Mouse (Mus musculus): Measurements from ENCODE around the gene Eif2ak2. TPM values are rescaled to one million over a fixed set of nuclear protein-coding genes. Genes with fewer than 3 reads are reported as not detected.

Eif2ak2 gene
- polyA plus RNA-seq, 1 experiment = 21.0 TPM

DNA sequence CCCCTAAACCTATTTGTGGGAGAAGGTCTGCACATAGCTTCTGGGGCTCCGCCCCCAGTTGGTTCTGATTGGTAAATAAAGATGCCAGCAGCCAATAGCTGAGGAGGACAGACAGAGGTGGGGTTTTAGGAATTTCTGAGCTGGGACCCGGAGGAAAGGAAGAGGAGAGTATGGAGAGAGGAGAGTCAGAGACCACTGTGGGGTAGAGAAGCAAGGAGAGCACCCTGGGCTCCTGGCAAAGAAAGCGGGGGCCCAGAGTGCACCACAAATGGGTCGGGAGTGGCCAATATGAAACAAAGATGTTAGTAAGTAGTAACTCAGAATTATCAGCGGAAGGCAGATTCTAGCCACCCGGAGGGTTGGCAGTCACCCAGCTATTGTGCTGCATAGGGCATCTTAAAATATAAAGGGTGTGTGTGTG is 30.5 kb upstream of the Eif2ak2 start:
- Histone ChIP-seq H3K9me3 (replicated peaks; ENCODE audit: control insufficient read depth, insufficient read depth, low read length, poor library complexity, severe bottlenecking) (no peaks in the 10 kb centered on the region), H3K4me3 (ENCODE audit: low read depth, low read length) (peak overlapping the region; percentile 100), H3K4me1 (ENCODE audit: control insufficient read depth, insufficient read depth, low read length) (no peaks in the 10 kb centered on the region), H3K27ac (ENCODE audit: insufficient read depth, low read length) (peak overlapping the region; percentile 98), H3K27me3 (ENCODE audit: control insufficient read depth, insufficient read depth, low read length, poor library complexity, severe bottlenecking) (no peaks in the 10 kb centered on the region), H3K9ac (ENCODE audit: low read depth, poor library complexity, severe bottlenecking) (peak overlapping the region; percentile 93), H3K36me3 (ENCODE audit: control insufficient read depth, insufficient read depth, low read length, poor library complexity, severe bottlenecking) (no peaks in the 10 kb centered on the region)
- TF ChIP-seq EP300 (IDR thresholded peaks at IDR 0.05; ENCODE audit: insufficient read depth, low read depth, low read length) = no peak
- peak; percentile 78 for TF ChIP-seq POLR2A (IDR thresholded peaks at IDR 0.05; ENCODE audit: insufficient read depth, low read length)

DNA sequence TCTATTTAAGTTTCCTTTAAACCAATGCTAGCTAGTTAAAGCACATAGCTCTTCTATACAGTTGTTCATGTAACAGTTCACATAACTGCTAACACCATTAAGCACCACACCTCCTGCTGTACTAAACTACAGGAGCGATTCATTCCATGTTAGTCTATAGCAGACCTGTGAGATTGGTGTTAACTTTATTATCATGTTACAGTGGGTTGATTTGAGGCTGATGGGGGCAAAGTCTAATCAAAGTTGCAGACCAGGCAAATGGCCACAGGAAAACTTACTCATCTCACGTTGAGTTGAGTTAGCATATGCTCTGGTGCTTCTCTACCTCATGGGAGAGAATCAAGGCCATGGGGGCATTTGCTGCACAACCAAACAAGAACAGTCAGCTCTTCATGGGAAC is 27.0 kb upstream of the Eif2ak2 start:
- no peak overlapping the region for H3K27ac ChIP-seq (ENCODE audit: insufficient read depth, low read length)
- no peak overlapping the region for H3K4me3 ChIP-seq (ENCODE audit: low read depth, low read length)
- H3K27me3 ChIP-seq (ENCODE audit: control insufficient read depth, insufficient read depth, low read length, poor library complexity, severe bottlenecking) = no peaks in the 10 kb centered on the region
- H3K9me3 ChIP-seq (replicated peaks; ENCODE audit: control insufficient read depth, insufficient read depth, low read length, poor library complexity, severe bottlenecking) = no peaks in the 10 kb centered on the region
- TF ChIP-seq EP300 (IDR thresholded peaks at IDR 0.05; ENCODE audit: insufficient read depth, low read depth, low read length) (no peak), CTCF (IDR thresholded peaks at IDR 0.05; ENCODE audit: low read depth, low read length) (no peak), POLR2A (IDR thresholded peaks at IDR 0.05; ENCODE audit: insufficient read depth, low read length) (no peak)
- no peak overlapping the region for H3K9ac ChIP-seq (ENCODE audit: low read depth, poor library complexity, severe bottlenecking)
- no peaks in the 10 kb centered on the region for H3K4me1 ChIP-seq (ENCODE audit: control insufficient read depth, insufficient read depth, low read length)
- H3K36me3 ChIP-seq (ENCODE audit: control insufficient read depth, insufficient read depth, low read length, poor library complexity, severe bottlenecking) = no peaks in the 10 kb centered on the region

DNA sequence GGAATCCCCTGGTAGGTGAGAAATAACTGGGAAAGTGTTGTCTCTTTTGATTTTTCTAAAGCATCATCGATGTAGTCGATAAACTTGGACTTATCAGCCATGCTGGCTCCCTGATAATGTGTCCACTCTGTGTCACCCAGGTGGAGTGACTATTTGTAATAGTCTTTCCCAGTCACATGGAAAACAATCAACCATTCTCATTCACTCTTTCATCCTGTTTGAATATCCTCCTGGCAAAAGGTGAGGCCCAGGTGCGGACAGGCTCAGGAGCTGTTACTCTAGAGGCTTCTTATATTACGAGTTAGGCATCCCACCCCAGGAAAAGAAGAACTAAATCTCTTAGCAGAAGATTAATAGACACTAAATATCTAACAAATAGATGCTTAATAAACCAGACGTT is 24.5 kb upstream of the Eif2ak2 start, which contains the start of gene Sult6b1:
Gene Sult6b1 (minus strand): TSS at position 101 of the 400 bp plus-strand sequence.
- Histone ChIP-seq H3K36me3 (ENCODE audit: control insufficient read depth, insufficient read depth, low read length, poor library complexity, severe bottlenecking) (no peaks in the 10 kb centered on the region), H3K4me3 (ENCODE audit: low read depth, low read length) (no peak within 1 kb of the TSS)
- TF ChIP-seq POLR2A (IDR thresholded peaks at IDR 0.05; ENCODE audit: insufficient read depth, low read length) (no peak), EP300 (IDR thresholded peaks at IDR 0.05; ENCODE audit: insufficient read depth, low read depth, low read length) (no peak), CTCF (IDR thresholded peaks at IDR 0.05; ENCODE audit: low read depth, low read length) (no peak)

DNA sequence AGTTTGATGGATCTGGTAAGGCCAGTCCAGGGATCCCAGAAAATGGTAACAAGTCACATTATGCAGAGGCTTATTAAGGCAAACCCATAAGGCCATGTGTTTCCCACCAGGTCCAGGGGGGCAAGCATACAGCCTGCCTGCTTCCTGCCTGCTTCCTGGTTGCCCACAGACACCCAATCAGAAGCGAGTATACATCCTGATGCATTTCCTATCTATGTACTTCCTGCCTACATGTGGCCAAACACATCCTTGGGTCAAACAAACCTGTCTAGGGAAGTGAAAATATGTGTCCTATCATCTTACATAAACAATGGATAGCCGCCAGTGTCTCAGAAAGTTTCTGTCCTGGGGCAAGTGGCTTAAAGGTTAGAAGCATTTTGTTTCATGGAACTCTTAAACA is 20.8 kb upstream of the Eif2ak2 start:
- Histone ChIP-seq H3K4me3 (ENCODE audit: low read depth, low read length) (no peak overlapping the region), H3K4me1 (ENCODE audit: control insufficient read depth, insufficient read depth, low read length) (peaks cover 1% of the 10 kb centered on the region), H3K27ac (ENCODE audit: insufficient read depth, low read length) (no peak overlapping the region), H3K9me3 (replicated peaks; ENCODE audit: control insufficient read depth, insufficient read depth, low read length, poor library complexity, severe bottlenecking) (no peaks in the 10 kb centered on the region), H3K27me3 (ENCODE audit: control insufficient read depth, insufficient read depth, low read length, poor library complexity, severe bottlenecking) (no peaks in the 10 kb centered on the region), H3K9ac (ENCODE audit: low read depth, poor library complexity, severe bottlenecking) (no peak overlapping the region), H3K36me3 (ENCODE audit: control insufficient read depth, insufficient read depth, low read length, poor library complexity, severe bottlenecking) (no peaks in the 10 kb centered on the region)
- TF ChIP-seq EP300 (IDR thresholded peaks at IDR 0.05; ENCODE audit: insufficient read depth, low read depth, low read length) (no peak), CTCF (IDR thresholded peaks at IDR 0.05; ENCODE audit: low read depth, low read length) (no peak), POLR2A (IDR thresholded peaks at IDR 0.05; ENCODE audit: insufficient read depth, low read length) (no peak)

More for the DNA sequence above, 24.5 kb upstream of the Eif2ak2 start, which contains the start of gene Sult6b1:
- Histone ChIP-seq H3K9ac (ENCODE audit: low read depth, poor library complexity, severe bottlenecking) (no peak within 1 kb of the TSS), H3K27me3 (ENCODE audit: control insufficient read depth, insufficient read depth, low read length, poor library complexity, severe bottlenecking) (no peaks in the 10 kb centered on the region), H3K27ac (ENCODE audit: insufficient read depth, low read length) (no peak within 1 kb of the TSS), H3K4me1 (ENCODE audit: control insufficient read depth, insufficient read depth, low read length) (peaks cover 1% of the 10 kb centered on the region), H3K9me3 (replicated peaks; ENCODE audit: control insufficient read depth, insufficient read depth, low read length, poor library complexity, severe bottlenecking) (no peaks in the 10 kb centered on the region)

DNA sequence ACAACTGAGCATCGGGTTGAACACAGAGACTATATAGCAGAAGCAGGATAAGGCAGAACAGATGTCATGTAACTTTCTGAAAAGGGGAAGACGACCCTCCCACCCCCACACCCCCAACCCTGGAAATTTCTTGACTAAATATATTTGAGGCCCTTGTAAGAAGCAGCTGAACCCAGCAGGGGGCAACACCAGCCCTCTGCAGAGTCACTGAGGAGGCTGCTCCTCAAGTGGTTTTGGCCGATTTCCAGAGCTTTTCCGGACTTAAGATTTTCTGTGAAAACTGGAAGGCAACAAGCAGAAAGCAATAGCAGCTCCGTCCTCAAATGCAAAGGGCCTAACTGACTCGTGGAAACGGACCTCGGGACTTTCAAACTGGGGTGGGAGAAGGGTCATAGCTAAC is 13.0 kb upstream of the Eif2ak2 start:
- no peak overlapping the region for H3K27ac ChIP-seq (ENCODE audit: insufficient read depth, low read length)
- peak overlapping the region; percentile 93 for H3K4me3 ChIP-seq (ENCODE audit: low read depth, low read length)
- no peak for TF ChIP-seq EP300 (IDR thresholded peaks at IDR 0.05; ENCODE audit: insufficient read depth, low read depth, low read length)
- TF ChIP-seq CTCF (IDR thresholded peaks at IDR 0.05; ENCODE audit: low read depth, low read length) = peak; percentile 42
- H3K36me3 ChIP-seq (ENCODE audit: control insufficient read depth, insufficient read depth, low read length, poor library complexity, severe bottlenecking) = no peaks in the 10 kb centered on the region
- H3K9ac ChIP-seq (ENCODE audit: low read depth, poor library complexity, severe bottlenecking) = peak overlapping the region; percentile 73
- H3K9me3 ChIP-seq (replicated peaks; ENCODE audit: control insufficient read depth, insufficient read depth, low read length, poor library complexity, severe bottlenecking) = no peaks in the 10 kb centered on the region
- H3K27me3 ChIP-seq (ENCODE audit: control insufficient read depth, insufficient read depth, low read length, poor library complexity, severe bottlenecking) = no peaks in the 10 kb centered on the region
- H3K4me1 ChIP-seq (ENCODE audit: control insufficient read depth, insufficient read depth, low read length) = no peaks in the 10 kb centered on the region

DNA sequence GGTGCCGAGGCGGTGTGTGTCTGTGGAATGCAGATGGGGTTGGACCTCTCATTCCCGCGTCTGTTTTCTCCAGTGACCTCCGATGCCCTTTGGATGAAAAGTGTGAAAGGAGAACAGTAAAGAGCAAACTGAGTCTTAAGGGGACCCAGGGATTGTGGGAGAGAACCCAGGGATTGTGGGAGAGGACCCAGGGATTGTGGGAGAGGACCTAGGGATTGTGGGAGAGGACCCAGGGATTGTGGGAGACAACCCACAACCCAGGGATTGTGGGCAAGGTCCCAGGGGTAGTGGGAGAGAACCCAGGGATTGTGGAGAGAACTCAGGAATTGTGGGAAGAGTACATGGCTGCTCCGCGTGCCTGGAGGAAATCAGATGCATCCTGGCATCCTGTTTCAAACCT is 12.6 kb upstream of the Eif2ak2 start:
- Histone ChIP-seq H3K27ac (ENCODE audit: insufficient read depth, low read length) (no peak overlapping the region), H3K9ac (ENCODE audit: low read depth, poor library complexity, severe bottlenecking) (peak overlapping the region; percentile 73), H3K4me1 (ENCODE audit: control insufficient read depth, insufficient read depth, low read length) (no peaks in the 10 kb centered on the region), H3K9me3 (replicated peaks; ENCODE audit: control insufficient read depth, insufficient read depth, low read length, poor library complexity, severe bottlenecking) (no peaks in the 10 kb centered on the region), H3K36me3 (ENCODE audit: control insufficient read depth, insufficient read depth, low read length, poor library complexity, severe bottlenecking) (no peaks in the 10 kb centered on the region), H3K4me3 (ENCODE audit: low read depth, low read length) (peak overlapping the region; percentile 93), H3K27me3 (ENCODE audit: control insufficient read depth, insufficient read depth, low read length, poor library complexity, severe bottlenecking) (no peaks in the 10 kb centered on the region)
- TF ChIP-seq EP300 (IDR thresholded peaks at IDR 0.05; ENCODE audit: insufficient read depth, low read depth, low read length) (no peak), POLR2A (IDR thresholded peaks at IDR 0.05; ENCODE audit: insufficient read depth, low read length) (peak; percentile 15)

All from ES-Bruce4 (cell line).